Mouse (Mus musculus): ENCODE measurements around the gene Srpr.

The Srpr gene

GRCm38 (mm10) chr9:35192983-35193542 lies 6.9 kb upstream of the Srpr start:
- no peak for DNase-seq

GRCm38 (mm10) chr9:35194048-35194447 lies 5.9 kb upstream of the Srpr start:
- no peak for DNase-seq

- DNase-seq = no peak
Observed at GRCm38 (mm10) chr9:35197625-35198024, 2.4 kb upstream of the Srpr start.

GRCm38 (mm10) chr9:35198351-35198750 lies 1.6 kb upstream of the Srpr start:
- DNase-seq = no peak

- DNase-seq = no peak
Observed at GRCm38 (mm10) chr9:35198945-35199771, 817 bp upstream of the Srpr start.

- no peak for DNase-seq
Observed at GRCm38 (mm10) chr9:35200529-35201060, 620 bp downstream of the Srpr start.

- no peak for DNase-seq
Observed at GRCm38 (mm10) chr9:35203536-35203935, 3.6 kb downstream of the Srpr start.

- DNase-seq = no peak
Observed at GRCm38 (mm10) chr9:35204421-35204820, 4.4 kb downstream of the Srpr start.

- peak; percentile 99 for DNase-seq
Observed at GRCm38 (mm10) chr9:35210542-35211474, 10.8 kb downstream of the Srpr start, which contains the start of gene Foxred1. Gene Foxred1 (minus strand): TSS chr9:35211055.

- no peak for DNase-seq
Observed at GRCm38 (mm10) chr9:35211573-35212511, 11.9 kb downstream of the Srpr start.

GRCm38 (mm10) chr9:35217963-35218362 lies 18.0 kb downstream of the Srpr start:
- no peak for DNase-seq

- DNase-seq = no peak
Observed at GRCm38 (mm10) chr9:35223466-35223865, 23.5 kb downstream of the Srpr start.

GRCm38 (mm10) chr9:35228671-35229070 lies 28.7 kb downstream of the Srpr start:
- DNase-seq = no peak

GRCm38 (mm10) chr9:35235996-35236395 lies 36.0 kb downstream of the Srpr start:
- no peak for DNase-seq

- DNase-seq = no peak
Observed at GRCm38 (mm10) chr9:35238371-35238770, 38.4 kb downstream of the Srpr start.

GRCm38 (mm10) chr9:35238915-35239571 lies 39.1 kb downstream of the Srpr start:
- no peak for DNase-seq

- DNase-seq = no peak
Observed at GRCm38 (mm10) chr9:35239734-35240133, 39.8 kb downstream of the Srpr start.

- DNase-seq = no peak
Observed at GRCm38 (mm10) chr9:35247405-35247804, 47.4 kb downstream of the Srpr start.

GRCm38 (mm10) chr9:35249476-35249875 lies 49.5 kb downstream of the Srpr start:
- DNase-seq = no peak

GRCm38 (mm10) chr9:35257365-35257764 lies 57.4 kb downstream of the Srpr start:
- no peak for DNase-seq

- no peak for DNase-seq
Observed at GRCm38 (mm10) chr9:35262418-35262817, 62.4 kb downstream of the Srpr start.

Measured in B cell, adult 2 months (primary cell).